Mouse (Mus musculus): Measurements from ENCODE around the gene Brsk2.

DNA sequence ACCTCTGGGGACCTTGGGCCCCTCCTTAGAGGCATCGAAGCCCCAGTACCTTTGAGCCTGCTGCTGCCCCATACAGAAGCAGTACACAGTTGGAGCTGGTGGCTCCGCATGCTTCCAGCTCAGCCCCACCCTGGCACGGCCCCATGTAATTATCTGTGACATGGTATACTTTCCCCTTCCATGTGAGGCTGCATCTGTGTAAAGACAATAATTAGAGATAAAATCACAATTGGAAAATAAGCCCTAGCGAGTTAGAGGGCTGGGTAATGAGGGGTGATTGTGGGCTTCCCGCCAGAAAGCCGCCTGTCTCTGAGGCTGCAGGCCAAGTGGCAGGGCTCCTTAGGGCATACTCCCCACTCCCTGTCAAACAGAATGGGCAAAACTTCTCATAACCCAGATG lies 28.5 kb downstream of the Brsk2 start:
- TF ChIP-seq CTCF (IDR thresholded peaks at IDR 0.05; ENCODE audit: low read depth) (no peak), EP300 (IDR thresholded peaks at IDR 0.05; ENCODE audit: low read depth) (no peak)
